8 mouse cellular contexts compared by ENCODE assay signal in genomic region chr4:97758661-97759060, GRCm38 (mm10). TPM values are rescaled to one million over a fixed set of nuclear protein-coding genes. Genes with fewer than 3 reads are reported as not detected.
DNase-seq lines count a peak whose midpoint lies in the region; ATAC-seq and TF ChIP-seq lines count a peak whose summit lies in the region.

No protein-coding gene starts in this region.

- peaks cover 7% of the 10 kb centered on the region; the same call in 1 of the 2 replicates for H3K79me2 ChIP-seq in MEL (ENCODE audit: control insufficient read depth, insufficient read depth, low read length, poor library complexity)

- 48% methylated on average over 3 of the region's 3 CpGs for WGBS in heart, embryonic 12.5 days
- whole genome bisulfite sequencing in forebrain, embryonic 16.5 days: 9% methylated on average over 3 of the region's 3 CpGs
- WGBS in limb, embryonic 14.5 days: 48% methylated on average over 3 of the region's 3 CpGs

- no peak for TF ChIP-seq RAD21 in MEL (IDR thresholded peaks at IDR 0.05; ENCODE audit: low read depth, low read length)

- H3K36me3 ChIP-seq in heart, embryonic 12.5 days: no peaks in the 10 kb centered on the region
- peaks cover 0 to 18% of the 10 kb centered on the region in 2 experiments; a peak in 2 of 4 replicates for H3K36me3 ChIP-seq in MEL (ENCODE audit: control insufficient read depth in 1 of 2, insufficient read depth in 2 of 2, low read length in 2 of 2)
- H3K36me3 ChIP-seq in forebrain, embryonic 16.5 days (ENCODE audit: control insufficient read depth, insufficient read depth): no peaks in the 10 kb centered on the region
- no peaks in the 10 kb centered on the region for H3K36me3 ChIP-seq in limb, embryonic 14.5 days (ENCODE audit: control insufficient read depth, insufficient read depth, low read length)

- no peaks in the 10 kb centered on the region for H3K27me3 ChIP-seq in heart, embryonic 12.5 days (replicated peaks)
- no peaks in the 10 kb centered on the region for H3K27me3 ChIP-seq in MEL (ENCODE audit: control insufficient read depth in 1 of 2, insufficient read depth in 2 of 2, low read length in 2 of 2)
- 0 out of 2 replicates have a peak, but pooled peaks cover 2% of the 10 kb centered on the region for H3K27me3 ChIP-seq in forebrain, embryonic 16.5 days (replicated peaks; ENCODE audit: control insufficient read depth, insufficient read depth, low read length)
- no peaks in the 10 kb centered on the region for H3K27me3 ChIP-seq in limb, embryonic 14.5 days (ENCODE audit: control insufficient read depth, insufficient read depth, low read length)

- no peak for DNase-seq in heart, adult 8-10 months (ENCODE audit: low spot score)
- DNase-seq in MEL (ENCODE audit: low read depth, low spot score): peak; percentile 40
- no peak for DNase-seq in limb, embryonic 14.5 days (ENCODE audit: low spot score)
- no peak for DNase-seq in adrenal gland, adult 8-10 months
- DNase-seq in frontal cortex, postnatal 14 days (ENCODE audit: low spot score in 2 of 2): no peak
- DNase-seq in urinary bladder, postnatal 10 days (ENCODE audit: low spot score): no peak

- no peak for TF ChIP-seq POLR2A in MEL (IDR thresholded peaks at IDR 0.05; ENCODE audit: control insufficient read depth in 1 of 2, insufficient read depth in 1 of 2, low read depth in 1 of 2, low read length in 2 of 2, poor library complexity in 1 of 2)
- TF ChIP-seq POLR2A in limb, embryonic 14.5 days (IDR thresholded peaks at IDR 0.05; ENCODE audit: borderline replicate concordance, extremely low read depth, insufficient read depth, insufficient read length): no peak

- TF ChIP-seq CTCF in MEL (IDR thresholded peaks at IDR 0.05 in 2 of 3, conservative IDR thresholded peaks at IDR 0.05 in 1 of 3; ENCODE audit: control insufficient read depth in 1 of 3, insufficient read depth in 1 of 3, low read depth in 2 of 3, low read length in 3 of 3, poor library complexity in 1 of 3, severe bottlenecking in 1 of 3): no peak

- peak overlapping the region; percentile 76 for H3K9ac ChIP-seq in heart, embryonic 12.5 days
- peak overlapping the region; percentile 75 for H3K9ac ChIP-seq in MEL (ENCODE audit: control insufficient read depth, low read depth, low read length, poor library complexity, severe bottlenecking)
- no peak overlapping the region for H3K9ac ChIP-seq in forebrain, embryonic 16.5 days (replicated peaks; ENCODE audit: low read depth, low read length)
- peak overlapping the region; percentile 59 for H3K9ac ChIP-seq in limb, embryonic 14.5 days (ENCODE audit: low read depth, low read length, severe bottlenecking)

- no peak for ATAC-seq in heart, embryonic 12.5 days (ENCODE audit: insufficient number of reproducible peaks, low FRiP score)
- no peak for ATAC-seq in forebrain, embryonic 16.5 days
- ATAC-seq in limb, embryonic 14.5 days (ENCODE audit: low FRiP score, low read depth): no peak

- peak overlapping the region; percentile 67 for H3K4me2 ChIP-seq in heart, embryonic 12.5 days
- H3K4me2 ChIP-seq in forebrain, embryonic 16.5 days (ENCODE audit: low read length): peak overlapping the region; percentile 92
- peak overlapping the region; percentile 56 for H3K4me2 ChIP-seq in limb, embryonic 14.5 days (replicated peaks; ENCODE audit: low read depth, low read length, severe bottlenecking)

- no peaks in the 10 kb centered on the region for H3K9me3 ChIP-seq in heart, embryonic 12.5 days (replicated peaks)
- no peaks in the 10 kb centered on the region for H3K9me3 ChIP-seq in MEL (replicated peaks; ENCODE audit: insufficient read depth, low read length)
- H3K9me3 ChIP-seq in forebrain, embryonic 16.5 days (ENCODE audit: control insufficient read depth, low read length): no peaks in the 10 kb centered on the region
- no peaks in the 10 kb centered on the region for H3K9me3 ChIP-seq in limb, embryonic 14.5 days (ENCODE audit: control insufficient read depth, low read length)

- no peak overlapping the region for H3K27ac ChIP-seq in heart, embryonic 12.5 days (ENCODE audit: poor library complexity, severe bottlenecking)
- H3K27ac ChIP-seq in MEL (ENCODE audit: control insufficient read depth, low read depth, low read length): peak overlapping the region; percentile 75
- H3K27ac ChIP-seq in forebrain, embryonic 16.5 days (ENCODE audit: low read length): peak overlapping the region; percentile 88
- peak overlapping the region; percentile 14; the same call in 1 of the 2 replicates for H3K27ac ChIP-seq in limb, embryonic 14.5 days (replicated peaks; ENCODE audit: low read depth, low read length)

- H3K4me3 ChIP-seq in heart, embryonic 12.5 days: peak overlapping the region; percentile 72
- H3K4me3 ChIP-seq in MEL (ENCODE audit: control insufficient read depth in 1 of 2, insufficient read depth in 1 of 2, low read depth in 2 of 2, low read length in 2 of 2): peak overlapping the region; percentile 66 to 85
- peak overlapping the region; percentile 68; the same call in 1 of the 2 replicates for H3K4me3 ChIP-seq in forebrain, embryonic 16.5 days (replicated peaks; ENCODE audit: low read length)
- peak overlapping the region; percentile 42 for H3K4me3 ChIP-seq in limb, embryonic 14.5 days (replicated peaks; ENCODE audit: low read length)

- H3K4me1 ChIP-seq in heart, embryonic 12.5 days (replicated peaks): peaks cover 19% of the 10 kb centered on the region
- H3K4me1 ChIP-seq in MEL (ENCODE audit: control insufficient read depth in 1 of 2, insufficient read depth in 2 of 2, low read length in 2 of 2): peaks cover 8% of the 10 kb centered on the region in 2 experiments
- H3K4me1 ChIP-seq in forebrain, embryonic 16.5 days (replicated peaks; ENCODE audit: control insufficient read depth, insufficient read depth, low read length): peaks cover 10% of the 10 kb centered on the region
- peaks cover 27% of the 10 kb centered on the region for H3K4me1 ChIP-seq in limb, embryonic 14.5 days (ENCODE audit: control insufficient read depth, insufficient read depth, low read length)

- TF ChIP-seq EP300 in MEL (IDR thresholded peaks at IDR 0.05; ENCODE audit: low read depth in 1 of 2, low read length in 2 of 2): 0 out of 4 replicates have a peak, but pooled peaks of 1 of the 2 experiments have one; percentile 24

TF ChIP-seq in MEL, 35 proteins besides CTCF, POLR2A, EP300 and RAD21:
- TF ChIP-seq MAFK (IDR thresholded peaks at IDR 0.05; ENCODE audit: borderline replicate concordance, low read depth, low read length) (no peak), MXI1 (IDR thresholded peaks at IDR 0.05; ENCODE audit: low read depth, low read length) (no peak), GABPA (IDR thresholded peaks at IDR 0.05; ENCODE audit: low read depth, low read length) (no peak), MYB (IDR thresholded peaks at IDR 0.05; ENCODE audit: low read depth, low read length) (no peak), MYC (IDR thresholded peaks at IDR 0.05; ENCODE audit: low read depth, low read length) (no peak), TCF12 (IDR thresholded peaks at IDR 0.05; ENCODE audit: low read depth, low read length) (no peak), TBP (IDR thresholded peaks at IDR 0.05; ENCODE audit: low read depth, low read length) (no peak), ZNF384 (IDR thresholded peaks at IDR 0.05; ENCODE audit: low read depth, low read length) (no peak), E2F4 (IDR thresholded peaks at IDR 0.05; ENCODE audit: borderline replicate concordance, low read depth, low read length) (no peak), ZC3H11A (IDR thresholded peaks at IDR 0.05; ENCODE audit: low read depth, low read length) (no peak), POLR2AphosphoS2 (IDR thresholded peaks at IDR 0.05; ENCODE audit: low read length) (no peak), CHD2 (IDR thresholded peaks at IDR 0.05; ENCODE audit: low read length) (no peak), HCFC1 (IDR thresholded peaks at IDR 0.05; ENCODE audit: low read depth, low read length) (no peak), GATA1 (IDR thresholded peaks at IDR 0.05; ENCODE audit: low read depth, low read length) (no peak), ELF1 (IDR thresholded peaks at IDR 0.05; ENCODE audit: low read depth, low read length) (no peak), MAZ (IDR thresholded peaks at IDR 0.05; ENCODE audit: low read depth, low read length) (no peak)

RNA-seq across cellular contexts. Expression of gene Nfia, which starts 13.9 kb away (rescaled TPM):
- polyA plus RNA-seq in heart, embryonic 12.5 days (2016; fragmentation: Nextera tagmentation; extraction: Ambion mirVana): 37.5 and 42.0 TPM in 2 replicates
- total RNA-seq in heart, adult 8-10 months (2022): 100 to 1,000 TPM; 109 to 137 (median 121) TPM
- 10.2 and 16.4 TPM in 2 replicates for total RNA-seq in MEL (2012; rRNA removed)
- polyA plus RNA-seq in MEL (2012; ENCODE audit: insufficient read depth in 1 of 2, insufficient read length in 2 of 2, low read depth in 1 of 2, low replicate concordance in 2 of 2, missing spikeins in 1 of 2): 10 to 100 TPM; 13.4 to 20.5 TPM
- polyA plus RNA-seq in forebrain, embryonic 16.5 days (2015; fragmentation: Nextera tagmentation; extraction: Ambion mirVana): 88.3 and 97.1 TPM in 2 replicates
- 51.9 and 74.6 TPM in 2 replicates for polyA plus RNA-seq in limb, embryonic 14.5 days (2012; rRNA removed)
- 71.2 and 89.3 TPM in 2 replicates for polyA plus RNA-seq in limb, embryonic 14.5 days (2014; fragmentation: Nextera tagmentation; extraction: Ambion mirVana)
- total RNA-seq in adrenal gland, adult 8-10 months (2022): 100 to 1,000 TPM; 117 to 145 (median 127) TPM

RNA-seq across cellular contexts. Expression of gene E130114P18Rik, which starts 19.2 kb away (rescaled TPM):
- 0.50 and 0.74 TPM in 2 replicates for polyA plus RNA-seq in heart, embryonic 12.5 days (2016; fragmentation: Nextera tagmentation; extraction: Ambion mirVana)
- under 1 TPM in 2 of 4 experiments, not detected in 2; 0.23 to 0.41 TPM for total RNA-seq in heart, adult 8-10 months (2022)
- total RNA-seq in MEL (2012; rRNA removed): not detected in 2 replicates
- polyA plus RNA-seq in MEL (2012; ENCODE audit: insufficient read depth in 1 of 2, insufficient read length in 2 of 2, low read depth in 1 of 2, low replicate concordance in 2 of 2, missing spikeins in 1 of 2): not detected
- 31.0 and 34.5 TPM in 2 replicates for polyA plus RNA-seq in forebrain, embryonic 16.5 days (2015; fragmentation: Nextera tagmentation; extraction: Ambion mirVana)
- 2.1 and 2.2 TPM in 2 replicates for polyA plus RNA-seq in limb, embryonic 14.5 days (2012; rRNA removed)
- 4.6 and 4.9 TPM in 2 replicates for polyA plus RNA-seq in limb, embryonic 14.5 days (2014; fragmentation: Nextera tagmentation; extraction: Ambion mirVana)
- under 1 TPM in 3 of 4 experiments, not detected in 1; 0.28 to 0.73 (median 0.59) TPM for total RNA-seq in adrenal gland, adult 8-10 months (2022)
